Mouse (Mus musculus) liver, adult 2 months (tissue): ENCODE measurements around the gene Rgs10. TPM values are rescaled to one million over a fixed set of nuclear protein-coding genes. Genes with fewer than 3 reads are reported as not detected.

Experiments
- DNase-seq: peaks from one replicate; pipeline ENCODE4 v3.0.0-alpha.2; 2011; ENCODE audit warnings: low read depth, low spot score; ENCODE audit errors: extremely low read depth
- H3K27ac ChIP-seq: fragments of 200-500 bp; replicated peaks from 2 replicates; pipeline ENCODE4 v1.5.1; 2012; ENCODE audit warnings: low read depth, mild to moderate bottlenecking, control low read depth, inconsistent platforms, low read length; ENCODE audit not compliant: insufficient read depth
- H3K27me3 ChIP-seq: fragments of 200-500 bp; 2 replicates; pipeline ENCODE4 v1.6.1; 2012; ENCODE audit warnings: mild to moderate bottlenecking, moderate library complexity, low read length, inconsistent platforms; ENCODE audit not compliant: control insufficient read depth, insufficient read depth
- H3K36me3 ChIP-seq: fragments of 200-500 bp; 2 replicates; pipeline ENCODE4 v1.6.1; 2012; ENCODE audit warnings: low read length, inconsistent platforms; ENCODE audit not compliant: control insufficient read depth, insufficient read depth
- H3K4me1 ChIP-seq: fragments of 200-500 bp; 2 replicates; pipeline ENCODE4 v1.6.1; 2011; ENCODE audit warnings: low read length; ENCODE audit not compliant: control insufficient read depth, insufficient read depth
- H3K4me3 ChIP-seq: fragments of 200-500 bp; 2 replicates; pipeline ENCODE4 v1.5.1; 2011; ENCODE audit warnings: low read depth, mild to moderate bottlenecking, control low read depth, low read length, moderate library complexity; ENCODE audit not compliant: insufficient read depth
- H3K79me2 ChIP-seq: fragments of 200-500 bp; 2 replicates; pipeline ENCODE4 v1.6.1; 2012; ENCODE audit warnings: inconsistent platforms, mild to moderate bottlenecking, low read length, moderate library complexity; ENCODE audit not compliant: control insufficient read depth, insufficient read depth
- H3K9ac ChIP-seq: fragments of 200-500 bp; 2 replicates; pipeline ENCODE4 v1.6.1; 2012; ENCODE audit warnings: low read depth, mild to moderate bottlenecking, control low read depth, inconsistent platforms, low read length
- CTCF ChIP-seq: fragments of 200-500 bp; IDR thresholded peaks from 2 replicates; pipeline ENCODE4 v1.5.1; 2011; ENCODE audit warnings: low read depth, low read length, control low read depth
- POLR2A ChIP-seq: fragments of 200-500 bp; IDR thresholded peaks from 2 replicates; pipeline ENCODE4 v1.6.1; 2011; ENCODE audit warnings: low read length, control low read depth; ENCODE audit not compliant: insufficient read depth; ENCODE audit errors: extremely low read depth
- WGBS: fragments of 180-500 bp; shearing (Covaris S2); methylation state at CpG from one replicate; pipeline ENCODE4 v1.1.7; 2018; 5-methylcytosine and 5-hydroxymethylcytosine counted together
- polyA plus RNA-seq: library from polyadenylated mRNA; depleted of rRNA; stranded (reverse); fragments of >200 nt; gene quantifications from 2 replicates; pipeline ENCODE4 v1.2.3, GENCODE M21; 2012
- total RNA-seq: library from RNA; depleted of rRNA; stranded (reverse); fragments of >200 nt; gene quantifications from 2 replicates; pipeline ENCODE4 v1.2.3, GENCODE M21; 2014

Gene Rgs10
- total and polyA plus RNA-seq, 2 experiments = 1.5 to 3.4 TPM

- H3K27me3 ChIP-seq = no peaks in the 10 kb centered on the region
- H3K36me3 ChIP-seq = no peaks in the 10 kb centered on the region
- H3K4me3 ChIP-seq = no peak overlapping the region
- peak; percentile 49 for TF ChIP-seq CTCF
- no peak for TF ChIP-seq POLR2A
- H3K79me2 ChIP-seq = no peaks in the 10 kb centered on the region
- no peak overlapping the region for H3K9ac ChIP-seq
- no peak for DNase-seq
- no peaks in the 10 kb centered on the region for H3K4me1 ChIP-seq
- H3K27ac ChIP-seq = no peak overlapping the region
- 63% methylated on average over 1 of the region's 1 CpGs for WGBS
Measured at GRCm38 (mm10) chr7:128433213-128433612, 14.7 kb upstream of the Rgs10 start.

DNA sequence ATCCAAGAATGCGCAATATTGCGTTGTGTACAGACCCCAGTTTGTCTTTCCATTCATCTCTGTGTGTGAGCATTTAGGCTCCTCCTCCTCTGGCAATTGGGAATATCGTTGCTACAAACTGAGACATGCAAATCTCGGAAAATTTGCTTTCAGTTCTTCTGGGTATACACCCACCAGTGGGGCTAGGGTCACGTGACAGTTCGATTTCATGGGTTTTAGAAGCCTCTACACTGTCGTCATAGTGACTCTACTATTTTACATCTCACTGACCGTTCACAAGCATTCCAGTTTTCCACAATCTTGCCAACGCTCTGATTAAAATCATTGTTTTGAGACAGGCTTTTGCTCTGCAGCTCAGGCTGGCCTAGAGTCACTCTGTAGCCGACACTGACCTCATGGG is 14.0 kb upstream of the Rgs10 start:
- no peak overlapping the region for H3K9ac ChIP-seq
- TF ChIP-seq CTCF (no peak), POLR2A (no peak)
- no peaks in the 10 kb centered on the region for H3K27me3 ChIP-seq
- H3K4me3 ChIP-seq = no peak overlapping the region
- no peaks in the 10 kb centered on the region for H3K4me1 ChIP-seq
- no peaks in the 10 kb centered on the region for H3K36me3 ChIP-seq
- 73% methylated on average over 10 of the region's 10 CpGs for WGBS
- H3K27ac ChIP-seq = no peak overlapping the region
- DNase-seq = no peak
- no peaks in the 10 kb centered on the region for H3K79me2 ChIP-seq

DNA sequence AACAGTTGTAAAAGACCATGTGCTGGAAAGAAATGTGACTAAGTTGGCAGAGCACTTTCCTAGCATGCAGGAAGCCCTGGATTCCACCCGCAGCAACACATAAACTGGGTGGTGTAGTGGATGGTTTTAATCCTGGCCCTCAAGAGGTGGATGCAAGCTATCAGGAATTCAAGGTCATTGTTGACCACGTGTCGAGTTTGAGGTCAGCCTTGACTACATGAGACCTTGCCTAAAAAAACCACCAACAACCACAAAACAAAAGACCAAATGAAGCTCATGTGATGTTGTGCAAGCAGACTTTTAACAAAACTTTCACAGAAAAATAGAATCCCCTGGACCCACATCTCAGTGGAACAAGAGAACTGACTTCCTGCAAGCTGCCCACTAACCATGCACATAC is 3.9 kb upstream of the Rgs10 start:
- H3K27me3 ChIP-seq = peaks cover 8% of the 10 kb centered on the region
- 57% methylated on average over 3 of the region's 3 CpGs for WGBS
- no peak for DNase-seq

DNA sequence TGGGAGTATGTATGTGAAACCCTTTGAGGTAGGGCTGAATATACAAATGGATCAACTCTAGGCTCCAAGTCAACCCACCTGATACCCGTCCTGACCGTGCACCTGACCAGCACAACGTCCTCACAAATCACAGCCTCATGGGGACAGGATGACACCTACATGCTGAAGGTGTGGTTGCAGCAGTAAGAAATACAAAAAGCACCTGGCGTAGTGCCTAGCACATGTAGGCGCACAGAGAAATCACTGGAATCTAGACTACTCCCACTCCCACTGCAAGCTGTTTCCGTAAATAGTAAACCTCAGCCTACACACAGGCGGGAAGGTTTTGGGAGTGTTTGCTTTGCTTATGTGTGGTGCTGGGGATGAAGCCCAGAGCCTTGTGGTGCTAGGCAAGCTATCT is 3.1 kb upstream of the Rgs10 start:
- no peak for DNase-seq
- Histone ChIP-seq H3K4me1 (no peaks in the 10 kb centered on the region), H3K9ac (no peak overlapping the region), H3K4me3 (no peak overlapping the region), H3K36me3 (no peaks in the 10 kb centered on the region), H3K79me2 (no peaks in the 10 kb centered on the region), H3K27ac (no peak overlapping the region), H3K27me3 (peaks cover 13% of the 10 kb centered on the region)
- 78% methylated on average over 7 of the region's 7 CpGs for WGBS
- no peak for TF ChIP-seq CTCF
- no peak for TF ChIP-seq POLR2A

More for the DNA sequence above, 3.9 kb upstream of the Rgs10 start:
- Histone ChIP-seq H3K27ac (no peak overlapping the region), H3K4me1 (no peaks in the 10 kb centered on the region), H3K4me3 (no peak overlapping the region), H3K36me3 (no peaks in the 10 kb centered on the region), H3K9ac (no peak overlapping the region), H3K79me2 (no peaks in the 10 kb centered on the region)
- TF ChIP-seq CTCF = no peak
- no peak for TF ChIP-seq POLR2A

- H3K4me3 ChIP-seq = no peak overlapping the region
- H3K9ac ChIP-seq = no peak overlapping the region
- H3K36me3 ChIP-seq = no peaks in the 10 kb centered on the region
- H3K4me1 ChIP-seq = no peaks in the 10 kb centered on the region
- no peak overlapping the region for H3K27ac ChIP-seq
- no peak for DNase-seq
- TF ChIP-seq CTCF (no peak), POLR2A (no peak)
- 35% methylated on average over 9 of the region's 9 CpGs for WGBS
- peaks cover 17% of the 10 kb centered on the region for H3K27me3 ChIP-seq
- H3K79me2 ChIP-seq = no peaks in the 10 kb centered on the region
Measured at GRCm38 (mm10) chr7:128419690-128420089, 1.1 kb upstream of the Rgs10 start.

DNA sequence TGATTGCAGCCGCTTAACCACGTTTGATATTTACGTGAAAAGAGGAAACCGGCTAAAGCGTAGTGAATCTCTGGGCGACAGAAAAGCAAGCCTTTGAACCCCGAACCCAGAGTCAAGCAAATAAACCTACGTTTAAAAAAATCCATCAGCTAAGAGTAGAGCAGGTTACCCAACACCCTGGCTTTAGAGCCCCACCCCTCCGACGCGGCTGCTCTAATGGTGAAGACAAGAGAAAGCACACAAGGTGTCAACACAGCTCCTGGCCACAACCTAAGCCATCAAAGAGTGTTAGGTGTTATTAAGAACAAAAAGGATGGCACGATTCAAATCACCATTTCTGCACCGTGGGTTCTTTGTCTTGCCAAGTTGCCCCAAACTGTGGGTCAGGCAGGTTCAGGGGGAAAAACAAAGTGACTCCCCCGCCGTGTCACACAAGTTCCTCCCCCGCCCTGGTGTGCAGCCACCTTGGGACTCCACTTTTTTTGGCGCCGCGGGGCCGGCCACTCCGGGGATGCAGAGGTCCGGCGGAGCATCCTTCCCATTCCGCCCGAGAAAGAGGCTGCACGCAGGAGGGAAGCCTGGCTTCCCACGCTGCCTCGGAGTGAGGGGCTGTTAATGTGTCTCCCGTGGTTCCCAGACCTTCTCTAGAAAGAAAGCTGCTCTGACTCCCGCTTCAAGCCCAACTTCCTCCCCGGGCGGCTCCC is 1.2 kb downstream of the Rgs10 start:
- Histone ChIP-seq H3K27ac (no peak overlapping the region), H3K4me1 (no peaks in the 10 kb centered on the region), H3K9ac (peak overlapping the region; percentile 72), H3K79me2 (no peaks in the 10 kb centered on the region), H3K36me3 (no peaks in the 10 kb centered on the region), H3K27me3 (peaks cover 17% of the 10 kb centered on the region), H3K4me3 (peak overlapping the region; percentile 84)
- TF ChIP-seq POLR2A = no peak
- no peak for TF ChIP-seq CTCF
- DNase-seq = no peak
- 5% methylated on average over 32 of the region's 32 CpGs for WGBS
